Mouse (Mus musculus) forebrain, embryonic 14.5 days (tissue): ENCODE measurements around the gene Fam124a. TPM values are rescaled to one million over a fixed set of nuclear protein-coding genes. Genes with fewer than 3 reads are reported as not detected.

Experiments used
- ATAC-seq: fragments of 200-750 bp; cut with Nextera tagmentation; 2 replicates; pipeline ENCODE4 v1.8.0; 2017; ENCODE audit warnings: mild to moderate bottlenecking, moderate library complexity
- DNase-seq: peaks from one replicate; pipeline ENCODE4 v3.0.0-alpha.2; 2015; ENCODE audit warnings: low spot score
- H3K27ac ChIP-seq: fragments of 300-500 bp; sonication (generic); 2 replicates; pipeline ENCODE4 v1.5.1; 2014; ENCODE audit warnings: low read depth, mild to moderate bottlenecking, control low read depth, low read length, moderate library complexity
- H3K27me3 ChIP-seq: fragments of 300-500 bp; sonication (generic); replicated peaks from 2 replicates; pipeline ENCODE4 v1.6.1; 2014; ENCODE audit warnings: low read length, control low read depth, mixed read lengths; ENCODE audit not compliant: control insufficient read depth, insufficient read depth
- H3K36me3 ChIP-seq: fragments of 300-500 bp; sonication (generic); 2 replicates; pipeline ENCODE4 v1.6.1; 2014; ENCODE audit warnings: low read length, control low read depth; ENCODE audit not compliant: control insufficient read depth, insufficient read depth
- H3K4me1 ChIP-seq: fragments of 300-500 bp; sonication (generic); 2 replicates; pipeline ENCODE4 v1.6.1; 2014; ENCODE audit warnings: antibody characterized with exemption, low read length, control low read depth; ENCODE audit not compliant: control insufficient read depth, insufficient read depth
- H3K4me2 ChIP-seq: fragments of 300-500 bp; sonication (generic); 2 replicates; pipeline ENCODE4 v1.6.1; 2014; ENCODE audit warnings: mild to moderate bottlenecking, control low read depth, low read length
- H3K4me3 ChIP-seq: fragments of 300-500 bp; sonication (generic); 2 replicates; pipeline ENCODE4 v1.5.1; 2014; ENCODE audit warnings: low read depth, low read length, control low read depth
- H3K9ac ChIP-seq: fragments of 300-500 bp; sonication (generic); 2 replicates; pipeline ENCODE4 v1.6.1; 2014; ENCODE audit warnings: mild to moderate bottlenecking, low read length, control low read depth, moderate library complexity
- H3K9me3 ChIP-seq: fragments of 300-500 bp; sonication (generic); replicated peaks from 2 replicates; pipeline ENCODE4 v1.6.1; 2016; ENCODE audit warnings: low read length, control low read depth, mixed read lengths; ENCODE audit not compliant: control insufficient read depth
- WGBS: fragments of 180-500 bp; shearing (Covaris S2); extraction: QIAGEN DNeasy Blood & Tissue Kit; methylation state at CpG from one replicate; pipeline ENCODE4 v1.1.7; 2014; 5-methylcytosine and 5-hydroxymethylcytosine counted together
- polyA plus RNA-seq: library from polyadenylated mRNA; unstranded; fragments of >200 nt; fragmentation: Nextera tagmentation; extraction: Ambion mirVana; gene quantifications from 2 replicates; pipeline ENCODE4 v1.2.1, GENCODE M21; 2014

Fam124a gene
- polyA plus RNA-seq, 1 experiment from 2014 or later: 13.8 TPM

GRCm38 (mm10) chr14:62584637-62585036 is 29.1 kb downstream of the Fam124a start:
- Histone ChIP-seq H3K4me1 (peaks cover 30% of the 10 kb centered on the region), H3K27me3 (no peaks in the 10 kb centered on the region), H3K9me3 (no peaks in the 10 kb centered on the region), H3K36me3 (peaks cover 6% of the 10 kb centered on the region; the same call in 1 of the 2 replicates), H3K27ac (peak overlapping the region; percentile 88), H3K9ac (peak overlapping the region; percentile 30; the same call in 1 of the 2 replicates), H3K4me3 (no peak overlapping the region), H3K4me2 (no peak overlapping the region)
- ATAC-seq: peak; percentile 45
- DNase-seq: peak; percentile 44

- H3K27me3 ChIP-seq: no peaks in the 10 kb centered on the region
- no peak overlapping the region for H3K4me2 ChIP-seq
- H3K4me1 ChIP-seq: peaks cover 30% of the 10 kb centered on the region
- peaks cover 6% of the 10 kb centered on the region; the same call in 1 of the 2 replicates for H3K36me3 ChIP-seq
- ATAC-seq (peak; percentile 85), DNase-seq (peak; percentile 95)
- peak overlapping the region; percentile 88 for H3K27ac ChIP-seq
- 1% methylated on average over 3 of the region's 3 CpGs for WGBS
- H3K9me3 ChIP-seq: no peaks in the 10 kb centered on the region
- no peak overlapping the region for H3K4me3 ChIP-seq
- no peak overlapping the region for H3K9ac ChIP-seq
Observed at GRCm38 (mm10) chr14:62585338-62585737, 29.8 kb downstream of the Fam124a start.

- H3K4me3 ChIP-seq: no peak overlapping the region
- 12% methylated on average over 6 of the region's 6 CpGs for WGBS
- DNase-seq: peak; percentile 70
- ATAC-seq: peak; percentile 83
- no peak overlapping the region for H3K4me2 ChIP-seq
- H3K9ac ChIP-seq: no peak overlapping the region
- no peaks in the 10 kb centered on the region for H3K9me3 ChIP-seq
- H3K27ac ChIP-seq: no peak overlapping the region
- no peaks in the 10 kb centered on the region for H3K36me3 ChIP-seq
- H3K4me1 ChIP-seq: peaks cover 3% of the 10 kb centered on the region; the same call in 1 of the 2 replicates
- H3K27me3 ChIP-seq: no peaks in the 10 kb centered on the region
Observed at GRCm38 (mm10) chr14:62600109-62600522, 44.6 kb downstream of the Fam124a start.

GRCm38 (mm10) chr14:62602271-62602670 is 46.7 kb downstream of the Fam124a start:
- no peak for ATAC-seq

GRCm38 (mm10) chr14:62602869-62603268 is 47.3 kb downstream of the Fam124a start:
- Histone ChIP-seq H3K9ac (no peak overlapping the region), H3K27ac (no peak overlapping the region), H3K4me2 (no peak overlapping the region), H3K27me3 (no peaks in the 10 kb centered on the region), H3K36me3 (peaks cover 5% of the 10 kb centered on the region), H3K4me3 (no peak overlapping the region), H3K9me3 (no peaks in the 10 kb centered on the region), H3K4me1 (peaks cover 5% of the 10 kb centered on the region; the same call in 1 of the 2 replicates)
- WGBS: 84% methylated on average over 1 of the region's 1 CpGs
- ATAC-seq (no peak), DNase-seq (no peak)

More at GRCm38 (mm10) chr14:62602271-62602670, 46.7 kb downstream of the Fam124a start:
- 37% methylated on average over 1 of the region's 1 CpGs for WGBS
- no peak overlapping the region for H3K4me2 ChIP-seq
- H3K4me1 ChIP-seq: peaks cover 3% of the 10 kb centered on the region; the same call in 1 of the 2 replicates
- H3K27me3 ChIP-seq: no peaks in the 10 kb centered on the region
- no peak overlapping the region for H3K4me3 ChIP-seq
- H3K36me3 ChIP-seq: peaks cover 3% of the 10 kb centered on the region
- H3K9ac ChIP-seq: no peak overlapping the region
- H3K27ac ChIP-seq: no peak overlapping the region
- no peaks in the 10 kb centered on the region for H3K9me3 ChIP-seq
- DNase-seq: peak; percentile 25

- no peak overlapping the region for H3K27ac ChIP-seq
- H3K9ac ChIP-seq: no peak overlapping the region
- no peak overlapping the region for H3K4me2 ChIP-seq
- H3K36me3 ChIP-seq: peaks cover 5% of the 10 kb centered on the region
- H3K4me1 ChIP-seq: 0 out of 2 replicates have a peak, but pooled peaks cover 2% of the 10 kb centered on the region
- H3K9me3 ChIP-seq: no peaks in the 10 kb centered on the region
- ATAC-seq (peak; percentile 52), DNase-seq (peak; percentile 62)
- 48% methylated on average over 8 of the region's 8 CpGs for WGBS
- no peak overlapping the region for H3K4me3 ChIP-seq
- no peaks in the 10 kb centered on the region for H3K27me3 ChIP-seq
Observed at GRCm38 (mm10) chr14:62607791-62608196, 52.3 kb downstream of the Fam124a start.

- H3K36me3 ChIP-seq: peaks cover 5% of the 10 kb centered on the region
- no peak for DNase-seq
- no peak for ATAC-seq
- H3K9ac ChIP-seq: no peak overlapping the region
- H3K4me3 ChIP-seq: no peak overlapping the region
- 0 out of 2 replicates have a peak, but pooled peaks cover 2% of the 10 kb centered on the region for H3K4me1 ChIP-seq
- H3K27me3 ChIP-seq: no peaks in the 10 kb centered on the region
- H3K27ac ChIP-seq: no peak overlapping the region
- no peaks in the 10 kb centered on the region for H3K9me3 ChIP-seq
- no peak overlapping the region for H3K4me2 ChIP-seq
- 83% methylated on average over 3 of the region's 3 CpGs for WGBS
Observed at GRCm38 (mm10) chr14:62609904-62610303, 54.4 kb downstream of the Fam124a start.

- no peaks in the 10 kb centered on the region for H3K9me3 ChIP-seq
- no peak overlapping the region for H3K4me3 ChIP-seq
- no peak overlapping the region for H3K9ac ChIP-seq
- H3K27ac ChIP-seq: no peak overlapping the region
- WGBS: 21% methylated on average over 3 of the region's 3 CpGs
- DNase-seq (peak; percentile 67), ATAC-seq (no peak)
- H3K4me2 ChIP-seq: no peak overlapping the region
- H3K27me3 ChIP-seq: no peaks in the 10 kb centered on the region
- H3K36me3 ChIP-seq: no peaks in the 10 kb centered on the region
- peaks cover 5% of the 10 kb centered on the region; the same call in 1 of the 2 replicates for H3K4me1 ChIP-seq
Observed at GRCm38 (mm10) chr14:62622393-62622792, 66.9 kb downstream of the Fam124a start.

GRCm38 (mm10) chr14:62627951-62628350 is 72.4 kb downstream of the Fam124a start:
- Histone ChIP-seq H3K4me3 (no peak overlapping the region), H3K36me3 (no peaks in the 10 kb centered on the region), H3K9ac (no peak overlapping the region), H3K9me3 (no peaks in the 10 kb centered on the region), H3K4me2 (no peak overlapping the region), H3K27me3 (no peaks in the 10 kb centered on the region), H3K27ac (no peak overlapping the region), H3K4me1 (no peaks in the 10 kb centered on the region)
- ATAC-seq: no peak
- WGBS: 86% methylated on average over 5 of the region's 5 CpGs
- no peak for DNase-seq
